Mouse (Mus musculus) olfactory bulb, adult 2 months (tissue): ENCODE results near the gene Arid1b. TPM values are rescaled to one million over a fixed set of nuclear protein-coding genes. Genes with fewer than 3 reads are reported as not detected.

Experiments used
- H3K27ac ChIP-seq: fragments of 200-500 bp; 2 replicates; pipeline ENCODE4 v1.5.1; 2012; ENCODE audit warnings: low read depth, low read length; ENCODE audit not compliant: insufficient read depth
- H3K4me1 ChIP-seq: fragments of 200-500 bp; 2 replicates; pipeline ENCODE4 v1.6.1; 2012; ENCODE audit warnings: low read length; ENCODE audit not compliant: control insufficient read depth, insufficient read depth
- H3K4me3 ChIP-seq: fragments of 200-500 bp; 2 replicates; pipeline ENCODE4 v1.5.1; 2012; ENCODE audit warnings: mild to moderate bottlenecking, low read depth, low read length, moderate library complexity; ENCODE audit not compliant: insufficient read depth
- CTCF ChIP-seq: fragments of 200-500 bp; IDR thresholded peaks from 2 replicates; pipeline ENCODE4 v1.5.1; 2012; ENCODE audit warnings: low read depth, mild to moderate bottlenecking, low read length, moderate library complexity; ENCODE audit not compliant: insufficient read depth
- POLR2A ChIP-seq: fragments of 200-500 bp; IDR thresholded peaks from 2 replicates; pipeline ENCODE4 v1.6.1; 2012; ENCODE audit warnings: mild to moderate bottlenecking, low read depth, low read length, moderate library complexity; ENCODE audit not compliant: insufficient read depth
- WGBS: fragments of 180-500 bp; shearing (Covaris S2); methylation state at CpG from one replicate; pipeline ENCODE4 v1.1.7; 2018; 5-methylcytosine and 5-hydroxymethylcytosine counted together
- polyA plus RNA-seq: library from polyadenylated mRNA; stranded (reverse); fragments of >200 nt; gene quantifications from 2 replicates; pipeline ENCODE4 v1.2.4, GENCODE M21; 2012; ENCODE audit warnings: low replicate concordance; ENCODE audit not compliant: missing spikeins, insufficient read depth, insufficient read length

The Arid1b gene
- polyA plus RNA-seq, 1 experiment = not detected

- no peak for TF ChIP-seq CTCF
- no peak for TF ChIP-seq POLR2A
- WGBS = 89% methylated on average over 2 of the region's 2 CpGs
Measured at GRCm38 (mm10) chr17:5153461-5153860, 159.3 kb downstream of the Arid1b start.

GRCm38 (mm10) chr17:5154322-5154721 is 160.2 kb downstream of the Arid1b start:
- peaks cover 24% of the 10 kb centered on the region for H3K4me1 ChIP-seq
- H3K27ac ChIP-seq = 0 out of 2 replicates have a peak overlapping the region, but pooled peaks have one; percentile 23
- no peak overlapping the region for H3K4me3 ChIP-seq
- TF ChIP-seq POLR2A (no peak), CTCF (no peak)
- WGBS = 58% methylated on average over 6 of the region's 6 CpGs

More at GRCm38 (mm10) chr17:5153461-5153860, 159.3 kb downstream of the Arid1b start:
- Histone ChIP-seq H3K4me3 (no peak overlapping the region), H3K27ac (no peak overlapping the region), H3K4me1 (peaks cover 24% of the 10 kb centered on the region)

GRCm38 (mm10) chr17:5157609-5158008 is 163.5 kb downstream of the Arid1b start:
- TF ChIP-seq CTCF (no peak), POLR2A (no peak)
- Histone ChIP-seq H3K4me1 (peaks cover 21% of the 10 kb centered on the region), H3K4me3 (no peak overlapping the region), H3K27ac (no peak overlapping the region)
- WGBS = 83% methylated on average over 7 of the region's 7 CpGs

GRCm38 (mm10) chr17:5162525-5162924 is 168.4 kb downstream of the Arid1b start:
- TF ChIP-seq POLR2A (no peak), CTCF (no peak)
- Histone ChIP-seq H3K27ac (no peak overlapping the region), H3K4me3 (no peak overlapping the region), H3K4me1 (peaks cover 27% of the 10 kb centered on the region)
- WGBS = 48% methylated on average over 2 of the region's 2 CpGs

- 94% methylated on average over 7 of the region's 7 CpGs for WGBS
- H3K27ac ChIP-seq = no peak overlapping the region
- peaks cover 23% of the 10 kb centered on the region for H3K4me1 ChIP-seq
- no peak for TF ChIP-seq CTCF
- no peak for TF ChIP-seq POLR2A
- H3K4me3 ChIP-seq = no peak overlapping the region
Measured at GRCm38 (mm10) chr17:5163251-5163826, 169.2 kb downstream of the Arid1b start.

GRCm38 (mm10) chr17:5164794-5165193 is 170.7 kb downstream of the Arid1b start:
- Histone ChIP-seq H3K4me1 (peaks cover 26% of the 10 kb centered on the region), H3K27ac (no peak overlapping the region), H3K4me3 (no peak overlapping the region)
- WGBS = 69% methylated on average over 4 of the region's 4 CpGs
- no peak for TF ChIP-seq CTCF
- TF ChIP-seq POLR2A = no peak

- H3K27ac ChIP-seq = no peak overlapping the region
- no peak for TF ChIP-seq POLR2A
- TF ChIP-seq CTCF = no peak
- 47% methylated on average over 15 of the region's 15 CpGs for WGBS
- H3K4me1 ChIP-seq = peaks cover 25% of the 10 kb centered on the region
- no peak overlapping the region for H3K4me3 ChIP-seq
Measured at GRCm38 (mm10) chr17:5165201-5165825, 171.2 kb downstream of the Arid1b start.

GRCm38 (mm10) chr17:5166175-5166574 is 172.0 kb downstream of the Arid1b start:
- Histone ChIP-seq H3K27ac (no peak overlapping the region), H3K4me3 (no peak overlapping the region), H3K4me1 (peaks cover 26% of the 10 kb centered on the region)
- WGBS = 36% methylated on average over 4 of the region's 4 CpGs
- TF ChIP-seq POLR2A = no peak
- no peak for TF ChIP-seq CTCF

- WGBS = 64% methylated on average over 7 of the region's 7 CpGs
Measured at GRCm38 (mm10) chr17:5168046-5168445, 173.9 kb downstream of the Arid1b start.

More at GRCm38 (mm10) chr17:5168046-5168445, 173.9 kb downstream of the Arid1b start:
- no peak for TF ChIP-seq CTCF
- TF ChIP-seq POLR2A = no peak
- no peak overlapping the region for H3K4me3 ChIP-seq
- H3K4me1 ChIP-seq = peaks cover 32% of the 10 kb centered on the region
- no peak overlapping the region for H3K27ac ChIP-seq
